Mouse (Mus musculus): ENCODE data around the gene B9d2. TPM values are rescaled to one million over a fixed set of nuclear protein-coding genes. Genes with fewer than 3 reads are reported as not detected.

B9d2 gene
- total RNA-seq, 1 experiment from 2014 or later: 41.0 TPM

DNA sequence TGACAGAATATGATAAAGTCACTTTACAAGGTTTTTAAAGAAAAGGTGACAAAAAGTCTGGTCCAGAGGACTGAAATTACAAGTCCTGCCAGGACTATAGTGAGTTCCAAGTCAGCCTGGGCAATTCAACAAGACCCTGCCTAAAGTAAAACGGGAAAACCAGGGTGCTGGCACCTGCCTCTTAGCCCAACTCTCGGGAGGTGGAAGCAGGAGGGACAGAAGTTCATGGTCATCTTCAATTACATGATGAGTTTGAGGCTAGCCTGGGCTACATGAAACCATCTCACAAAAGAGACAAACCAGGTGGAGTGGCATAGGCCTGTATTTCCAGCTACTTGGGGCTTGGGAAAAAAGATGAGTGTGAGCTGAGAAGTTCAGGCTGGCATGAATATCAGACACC, 8.9 kb upstream of the B9d2 start:
- ATAC-seq (ENCODE audit: extremely low read depth, insufficient number of reproducible peaks, low FRiP score, poor library complexity, severe bottlenecking): no peak

GRCm38 (mm10) chr7:25672442-25672841, 8.1 kb upstream of the B9d2 start:
- ATAC-seq (ENCODE audit: extremely low read depth, insufficient number of reproducible peaks, low FRiP score, poor library complexity, severe bottlenecking): no peak

- no peak for ATAC-seq (ENCODE audit: extremely low read depth, insufficient number of reproducible peaks, low FRiP score, poor library complexity, severe bottlenecking)
Observed at GRCm38 (mm10) chr7:25674297-25674696, 6.3 kb upstream of the B9d2 start.

DNA sequence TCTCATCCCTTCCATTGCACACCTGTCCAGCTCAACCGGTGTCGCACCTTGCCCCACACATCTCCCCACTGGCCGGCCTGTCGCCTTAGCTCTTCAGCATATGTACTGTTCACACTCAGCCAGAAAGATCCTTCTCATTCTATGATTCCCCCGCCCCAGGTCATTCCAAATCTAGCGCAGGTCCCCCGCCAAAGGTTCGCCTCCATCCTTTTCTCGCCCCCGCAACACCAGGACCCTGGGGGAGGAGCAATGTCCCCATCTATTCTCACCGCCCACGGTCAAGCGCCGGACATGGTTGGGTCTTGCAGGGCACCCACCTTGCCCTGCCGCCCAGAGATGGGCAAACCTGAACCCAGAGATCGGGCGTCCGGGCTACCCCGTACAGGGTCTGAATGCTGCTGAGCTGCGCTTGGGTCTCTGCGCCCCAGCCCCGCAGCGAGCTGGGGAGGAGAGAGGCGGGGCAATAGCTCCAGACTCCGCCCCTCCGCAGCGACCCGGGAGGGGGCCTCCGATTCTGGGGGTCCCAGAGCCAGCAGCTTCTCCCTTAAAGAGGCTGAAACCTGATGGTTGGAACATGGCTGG, 5.8 kb upstream of the B9d2 start, which contains the start of gene Tmem91:
Gene Tmem91, minus strand, starts transcription at position 448 of the 582 bp plus-strand sequence.
- ATAC-seq (ENCODE audit: extremely low read depth, insufficient number of reproducible peaks, low FRiP score, poor library complexity, severe bottlenecking): peak; percentile 25; the same call in 1 of the 2 replicates

GRCm38 (mm10) chr7:25675405-25675804, 5.2 kb upstream of the B9d2 start:
- no peak for ATAC-seq (ENCODE audit: extremely low read depth, insufficient number of reproducible peaks, low FRiP score, poor library complexity, severe bottlenecking)

- ATAC-seq (ENCODE audit: extremely low read depth, insufficient number of reproducible peaks, low FRiP score, poor library complexity, severe bottlenecking): no peak
Observed at GRCm38 (mm10) chr7:25676085-25676781, 4.3 kb upstream of the B9d2 start.

GRCm38 (mm10) chr7:25677013-25677412, 3.6 kb upstream of the B9d2 start:
- ATAC-seq (ENCODE audit: extremely low read depth, insufficient number of reproducible peaks, low FRiP score, poor library complexity, severe bottlenecking): no peak

DNA sequence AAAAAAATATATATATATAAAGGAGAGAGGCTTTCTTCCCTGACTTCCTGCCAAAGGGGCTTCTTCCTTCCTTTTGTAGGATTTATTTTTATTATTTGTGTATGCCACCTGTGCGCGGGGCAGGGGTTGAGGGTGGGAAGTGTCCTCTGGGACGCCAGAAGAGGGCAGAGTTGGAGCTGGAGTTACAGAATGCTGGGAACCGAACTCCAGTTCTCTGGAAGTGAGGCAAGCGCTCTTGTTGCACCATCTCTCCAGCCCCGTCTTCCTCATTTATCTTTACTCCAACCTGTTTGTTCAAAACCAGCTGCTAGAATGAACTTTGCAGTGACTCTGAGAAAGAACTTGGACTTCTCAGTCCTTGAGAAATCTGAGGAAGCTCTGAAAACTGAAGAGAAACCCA, 609 bp upstream of the B9d2 start:
- no peak for ATAC-seq (ENCODE audit: extremely low read depth, insufficient number of reproducible peaks, low FRiP score, poor library complexity, severe bottlenecking)

GRCm38 (mm10) chr7:25681341-25682231, 1.0 kb downstream of the B9d2 start:
- no peak for ATAC-seq (ENCODE audit: extremely low read depth, insufficient number of reproducible peaks, low FRiP score, poor library complexity, severe bottlenecking)

DNA sequence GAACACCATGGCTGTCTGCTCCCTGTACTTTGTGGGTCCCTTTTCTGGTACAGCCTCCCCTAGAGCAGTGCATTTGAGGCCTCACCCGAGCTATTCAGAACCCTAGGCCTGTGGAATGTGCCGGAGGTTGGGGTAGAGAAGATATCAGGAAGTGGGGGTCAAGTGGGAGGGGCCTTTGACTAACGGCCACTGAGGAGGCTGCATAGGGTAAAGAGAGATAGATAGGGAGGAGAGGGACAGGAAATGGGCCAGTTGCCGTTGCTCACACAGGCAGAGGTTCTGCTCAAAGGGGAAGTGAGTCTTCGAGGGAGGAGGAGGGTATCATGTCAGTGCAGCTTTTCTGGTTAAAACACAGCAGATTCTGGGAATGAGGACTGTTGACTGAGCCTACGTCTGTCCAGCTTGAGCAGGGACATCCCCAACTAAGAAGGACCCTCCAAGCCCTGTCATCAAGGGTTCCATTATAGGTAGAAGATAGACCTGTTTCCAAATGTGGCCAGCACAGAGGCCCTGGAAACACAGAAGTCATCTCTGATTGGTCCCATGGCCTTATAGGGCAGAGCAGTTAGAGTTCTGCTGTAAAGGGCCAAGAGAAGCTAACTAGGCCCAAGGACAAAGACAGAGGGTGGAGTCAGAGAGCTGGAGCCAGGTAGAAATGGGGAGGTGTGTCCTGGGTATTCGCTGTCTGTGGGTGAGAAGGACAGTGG, 3.0 kb downstream of the B9d2 start:
- peak; percentile 44 for ATAC-seq (ENCODE audit: extremely low read depth, insufficient number of reproducible peaks, low FRiP score, poor library complexity, severe bottlenecking)

DNA sequence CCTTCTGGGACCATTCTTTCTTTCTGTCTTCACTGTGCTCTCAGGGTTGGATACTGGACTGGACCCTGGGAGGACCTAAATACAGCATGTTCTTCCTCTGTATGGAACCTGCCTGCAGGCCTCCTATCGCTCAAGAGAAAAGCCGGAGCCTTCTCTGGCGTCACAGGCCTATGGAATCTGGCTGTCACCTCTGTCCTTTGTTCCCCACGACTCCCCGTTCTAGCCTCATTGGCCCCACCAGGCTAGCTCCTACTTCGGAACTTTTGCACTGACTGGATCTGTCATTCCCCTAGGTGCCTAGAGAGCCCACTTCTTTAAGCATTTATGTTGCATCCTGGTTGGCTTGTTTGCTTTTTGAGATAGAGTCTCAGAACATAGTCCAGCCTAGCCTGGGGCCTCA, 4.1 kb downstream of the B9d2 start:
- no peak for ATAC-seq (ENCODE audit: extremely low read depth, insufficient number of reproducible peaks, low FRiP score, poor library complexity, severe bottlenecking)

GRCm38 (mm10) chr7:25685926-25686470, 5.4 kb downstream of the B9d2 start:
- ATAC-seq (ENCODE audit: extremely low read depth, insufficient number of reproducible peaks, low FRiP score, poor library complexity, severe bottlenecking): no peak

- ATAC-seq (ENCODE audit: extremely low read depth, insufficient number of reproducible peaks, low FRiP score, poor library complexity, severe bottlenecking): peak; percentile 31
Observed at GRCm38 (mm10) chr7:25686680-25687531, 6.3 kb downstream of the B9d2 start, which contains the start of gene Tgfb1. Tgfb1 (plus strand) TSS chr7:25687002.

DNA sequence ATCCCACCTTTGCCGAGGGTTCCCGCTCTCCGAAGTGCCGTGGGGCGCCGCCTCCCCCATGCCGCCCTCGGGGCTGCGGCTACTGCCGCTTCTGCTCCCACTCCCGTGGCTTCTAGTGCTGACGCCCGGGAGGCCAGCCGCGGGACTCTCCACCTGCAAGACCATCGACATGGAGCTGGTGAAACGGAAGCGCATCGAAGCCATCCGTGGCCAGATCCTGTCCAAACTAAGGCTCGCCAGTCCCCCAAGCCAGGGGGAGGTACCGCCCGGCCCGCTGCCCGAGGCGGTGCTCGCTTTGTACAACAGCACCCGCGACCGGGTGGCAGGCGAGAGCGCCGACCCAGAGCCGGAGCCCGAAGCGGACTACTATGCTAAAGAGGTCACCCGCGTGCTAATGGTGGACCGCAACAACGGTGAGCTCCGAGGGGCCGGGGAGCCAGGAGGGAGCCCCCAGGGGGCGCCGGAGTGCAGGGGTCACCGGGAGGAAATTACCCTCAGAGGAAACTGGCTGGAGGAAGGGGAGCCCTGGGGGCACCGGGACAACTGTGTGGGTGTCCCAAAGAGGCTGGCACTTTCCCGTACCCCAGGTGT, 7.3 kb downstream of the B9d2 start:
- ATAC-seq (ENCODE audit: extremely low read depth, insufficient number of reproducible peaks, low FRiP score, poor library complexity, severe bottlenecking): no peak

DNA sequence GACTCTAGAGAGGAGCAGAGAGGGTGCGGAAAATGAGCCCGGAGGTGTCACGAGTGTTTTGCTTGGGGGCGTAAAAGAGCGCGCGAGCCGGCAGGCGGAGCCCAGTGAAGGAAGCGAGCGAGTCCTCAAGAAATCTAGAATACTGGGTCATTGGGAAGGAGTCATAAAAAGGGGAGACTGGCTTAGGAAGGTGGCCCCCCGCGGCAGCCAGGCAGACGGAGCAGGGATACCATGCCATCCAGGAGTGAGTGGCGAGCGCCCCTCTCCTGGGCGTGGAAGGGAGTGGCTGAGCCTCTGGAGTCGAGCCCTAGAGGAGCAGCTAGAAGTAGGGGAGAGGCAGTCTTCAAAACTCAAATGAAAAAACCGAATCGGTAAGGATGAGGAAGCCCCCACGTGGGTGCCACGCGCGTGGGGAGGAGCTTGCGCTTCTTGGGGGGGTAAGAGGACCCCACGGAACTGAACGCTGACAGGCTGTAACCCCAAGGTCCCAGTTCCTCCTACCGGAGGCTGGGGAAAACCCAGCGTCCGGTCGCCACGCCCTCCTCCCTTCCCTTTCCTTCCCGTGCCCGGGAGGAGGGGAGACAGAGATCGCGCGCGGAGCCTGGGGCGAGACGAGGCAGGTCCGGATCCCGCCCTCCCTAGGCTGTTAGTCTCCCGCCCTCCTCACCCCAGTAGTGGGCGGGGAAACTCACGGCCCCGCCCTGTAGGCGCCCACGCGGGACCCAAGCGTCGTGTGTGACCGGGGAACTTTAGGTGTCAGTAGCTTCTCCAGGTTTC, 8.4 kb downstream of the B9d2 start:
- peak; percentile 57 for ATAC-seq (ENCODE audit: extremely low read depth, insufficient number of reproducible peaks, low FRiP score, poor library complexity, severe bottlenecking)

GRCm38 (mm10) chr7:25689603-25690021, 9.0 kb downstream of the B9d2 start:
- ATAC-seq (ENCODE audit: extremely low read depth, insufficient number of reproducible peaks, low FRiP score, poor library complexity, severe bottlenecking): peak; percentile 4; the same call in 1 of the 2 replicates

- no peak for ATAC-seq (ENCODE audit: extremely low read depth, insufficient number of reproducible peaks, low FRiP score, poor library complexity, severe bottlenecking)
Observed at GRCm38 (mm10) chr7:25690051-25690450, 9.5 kb downstream of the B9d2 start.
